Mouse (Mus musculus) thymus, postnatal 10 days (tissue): ENCODE measurements around the gene Snx10.

Experiments
- DNase-seq, 2 experiments: peaks; one replicate each; pipeline ENCODE4 v3.0.0; 2021; ENCODE audit warnings: low spot score in 2 of 2

Snx10 gene

DNA sequence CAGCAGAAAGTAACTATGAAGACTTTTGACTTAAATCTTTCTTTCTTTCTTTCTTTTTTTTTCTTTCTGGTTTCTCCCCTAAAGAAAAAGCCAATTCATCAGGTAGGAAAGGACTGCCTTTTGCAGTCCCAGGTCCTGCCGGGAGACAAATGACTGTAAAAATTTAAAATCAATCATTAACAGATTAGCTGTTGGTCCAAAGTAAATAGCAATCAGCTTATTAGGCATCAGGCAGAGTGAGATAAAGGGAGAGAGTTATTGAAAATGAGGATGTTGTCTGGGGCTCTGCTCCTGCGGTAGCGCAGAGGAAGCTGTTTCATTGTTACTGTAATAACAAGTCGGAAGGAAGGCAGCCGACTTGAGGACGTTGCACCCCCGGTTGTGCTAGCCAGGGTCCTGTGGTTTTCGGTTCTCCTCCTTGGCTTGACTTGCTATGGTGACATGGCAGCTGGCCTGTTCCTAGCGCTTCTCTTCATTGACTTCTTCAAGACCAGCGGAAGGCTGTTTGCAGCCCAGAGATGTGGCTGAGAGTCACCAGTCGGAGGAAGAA, 112.4 kb downstream of the Snx10 start:
- DNase-seq, result peak in 1 of 2 experiments; percentile 13
